Mouse (Mus musculus): ENCODE measurements around the gene Gm17555.
"Not testable (repeated sequence)": the region's sequence is repeated elsewhere in the genome, so short reads cannot be mapped to it uniquely, and the experiment has no call there.

Gm17555 gene

GRCm38 (mm10) chr2:126214800-126215199 is at the start of gene Gm17555:
Gene Gm17555 (plus strand): TSS chr2:126215100.
- not testable (repeated sequence) for DNase-seq (ENCODE audit: low spot score in 2 of 2)

DNA sequence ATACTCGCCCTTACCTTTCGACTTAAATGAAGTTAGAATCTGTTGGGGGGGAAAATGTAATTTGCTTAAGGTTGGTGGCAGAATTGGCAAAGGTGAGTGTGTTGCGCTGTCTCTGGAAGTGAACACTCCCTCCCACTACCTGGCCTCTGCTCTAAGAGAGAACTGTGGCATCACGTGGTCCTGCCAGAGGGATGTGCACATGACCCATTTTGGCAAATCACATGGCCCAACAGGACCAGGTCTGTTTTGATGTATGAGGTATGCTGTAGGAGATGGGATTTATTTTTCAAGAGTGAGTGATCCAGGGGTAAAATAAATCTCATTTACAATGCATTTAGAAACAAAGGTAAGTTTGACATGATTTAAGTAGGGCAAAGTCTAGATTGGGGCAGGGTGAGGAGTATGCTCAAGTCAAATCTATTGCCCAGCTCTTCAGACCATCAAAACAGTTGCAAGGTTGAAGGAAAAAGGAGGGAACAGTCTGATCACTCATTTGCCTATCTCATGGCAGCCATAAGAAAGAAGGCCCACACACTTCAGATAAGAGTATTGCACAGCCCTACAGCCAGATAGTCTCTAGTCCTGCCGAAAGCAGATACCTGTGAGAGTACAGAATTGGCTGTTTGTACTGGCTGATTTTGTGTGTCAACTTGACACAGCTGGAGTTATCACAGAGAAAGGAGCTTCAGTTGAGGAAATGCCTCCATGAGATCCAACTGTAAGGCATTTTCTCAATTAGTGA is 49.5 kb upstream of the Gm17555 start:
- no peak for DNase-seq (ENCODE audit: low spot score in 2 of 2)

DNA sequence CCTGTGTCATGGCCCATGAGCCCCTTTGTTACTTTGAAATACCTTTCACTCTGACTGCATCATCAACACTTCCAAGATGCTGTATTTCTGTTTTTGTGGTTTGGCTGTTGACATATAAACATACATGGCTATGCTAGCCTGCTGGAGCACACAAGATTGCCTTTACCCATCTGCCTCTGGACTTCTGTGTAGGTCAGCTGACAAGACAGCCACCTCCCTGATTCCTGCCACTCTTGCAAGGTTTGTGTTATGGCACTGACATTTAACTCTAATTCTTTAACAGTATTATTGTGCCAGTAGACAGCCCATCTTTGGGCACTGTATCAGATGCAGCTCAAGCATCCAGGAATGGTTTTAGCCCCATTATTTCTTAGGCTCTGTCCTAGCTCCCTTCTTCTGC is 48.6 kb upstream of the Gm17555 start:
- DNase-seq (ENCODE audit: low spot score in 2 of 2) = no peak

DNA sequence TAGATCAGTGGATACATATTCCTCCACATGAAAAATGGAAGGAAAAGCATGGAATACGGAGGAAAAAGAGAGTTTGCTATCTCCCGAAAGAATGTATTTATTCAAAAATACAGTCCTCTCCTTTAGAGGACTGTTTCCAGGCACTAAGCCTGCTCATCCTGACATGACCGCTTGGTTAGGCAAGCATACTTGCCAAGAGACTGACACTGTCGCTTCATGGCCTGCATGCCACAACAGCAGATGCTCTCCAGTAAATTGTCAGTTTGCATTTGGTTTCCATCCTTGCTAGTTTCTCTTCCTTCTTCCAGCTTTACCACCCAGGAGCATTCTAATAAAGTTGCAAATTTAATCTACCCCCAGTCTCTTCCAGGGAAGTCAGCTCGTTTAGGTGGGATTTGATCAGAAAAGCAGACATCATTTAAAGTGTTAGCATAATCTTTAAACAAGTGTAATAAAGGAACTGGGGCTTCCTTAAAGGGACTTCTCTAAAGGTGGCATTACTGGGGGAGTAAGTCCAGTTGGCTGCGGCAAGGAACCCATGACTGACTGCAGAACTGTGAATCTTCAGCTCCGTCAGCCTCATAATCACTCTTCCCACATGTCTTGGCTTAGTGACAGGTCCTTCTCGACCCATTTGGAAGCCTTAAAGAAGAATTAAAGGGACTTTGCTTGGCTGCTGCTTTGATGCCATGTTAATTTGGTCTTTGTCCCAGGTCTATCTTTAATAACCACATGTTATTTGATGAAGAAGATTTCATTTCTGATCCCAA is 47.9 kb upstream of the Gm17555 start:
- DNase-seq (ENCODE audit: low spot score in 2 of 2) = peak in 1 of 2 experiments; percentile 13

- DNase-seq (ENCODE audit: low spot score in 2 of 2) = no peak
These were observed 43.5 kb upstream of the Gm17555 start for GRCm38 (mm10) chr2:126171427-126171826.

DNA sequence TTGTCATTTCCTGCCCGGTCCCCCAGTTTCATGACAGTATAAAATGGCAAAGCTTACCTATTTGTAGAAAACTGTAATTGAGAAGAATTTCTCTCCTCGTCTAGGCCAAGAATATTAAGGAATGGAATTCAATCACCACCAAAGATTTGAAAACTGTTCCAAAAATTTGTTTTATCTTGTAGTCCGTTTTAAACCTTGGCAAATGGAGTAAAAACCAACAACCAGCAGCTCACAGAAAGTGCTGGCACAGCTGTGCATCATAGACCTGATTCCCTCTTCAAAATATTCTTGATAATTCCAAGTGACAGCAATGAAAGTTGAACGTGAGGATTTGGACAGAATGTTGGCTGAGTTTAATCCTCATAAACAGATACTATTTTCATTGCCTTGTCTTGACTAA is 23.6 kb upstream of the Gm17555 start:
- DNase-seq (ENCODE audit: low spot score in 2 of 2) = no peak

DNA sequence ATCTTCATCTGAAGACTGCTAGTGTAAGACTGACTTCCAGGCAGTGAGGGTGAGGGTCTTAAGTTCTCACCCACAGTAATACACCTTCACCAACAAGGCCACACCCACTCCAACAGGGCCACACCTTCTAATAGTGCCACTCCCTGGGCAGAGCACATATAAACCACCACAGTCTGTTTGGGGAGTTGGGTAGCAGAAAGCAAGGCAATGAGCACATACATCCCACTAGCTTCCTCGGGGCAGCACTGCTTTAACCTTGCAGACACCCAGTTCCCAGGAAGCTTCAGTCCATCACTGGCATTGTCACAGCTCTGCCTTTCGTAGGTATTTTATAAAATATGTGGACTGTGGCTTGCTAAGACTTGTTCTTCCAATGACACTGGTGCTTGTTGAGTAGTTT is 22.8 kb upstream of the Gm17555 start:
- DNase-seq (ENCODE audit: low spot score in 2 of 2) = no peak

DNA sequence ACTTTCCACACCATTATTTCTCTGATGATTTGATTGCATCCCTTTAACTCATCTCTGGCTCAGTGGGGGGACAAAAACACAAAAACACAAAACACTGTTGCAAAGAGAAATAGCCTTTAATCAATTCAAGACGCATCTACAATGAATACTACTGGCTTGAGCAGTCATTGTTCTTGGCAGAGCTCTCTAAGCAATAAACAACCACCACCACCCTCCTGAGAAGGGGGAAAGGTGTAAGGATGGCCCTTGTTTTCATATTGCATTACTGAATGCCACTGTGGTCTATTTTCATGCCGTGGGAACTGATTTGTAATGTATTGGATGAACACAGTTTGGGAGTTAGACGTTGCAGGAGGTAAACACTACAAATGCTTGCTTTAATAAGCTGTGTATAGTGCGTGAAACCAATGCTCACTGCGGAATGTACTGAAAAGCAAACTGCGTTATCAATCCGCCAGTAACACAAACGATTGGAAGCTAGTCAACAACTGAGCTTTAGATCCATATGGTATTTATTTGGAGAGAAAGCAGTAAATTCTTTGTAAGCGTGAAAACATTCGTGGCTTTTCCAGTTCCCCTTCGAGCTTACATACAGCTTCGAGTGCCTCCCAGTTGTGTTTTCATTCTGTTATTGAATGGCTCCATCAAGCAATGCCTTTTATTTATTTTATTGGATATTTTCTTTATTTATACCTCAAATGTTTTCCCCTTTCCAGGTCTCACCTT is 19.1 kb upstream of the Gm17555 start:
- no peak for DNase-seq (ENCODE audit: low spot score in 2 of 2)

DNA sequence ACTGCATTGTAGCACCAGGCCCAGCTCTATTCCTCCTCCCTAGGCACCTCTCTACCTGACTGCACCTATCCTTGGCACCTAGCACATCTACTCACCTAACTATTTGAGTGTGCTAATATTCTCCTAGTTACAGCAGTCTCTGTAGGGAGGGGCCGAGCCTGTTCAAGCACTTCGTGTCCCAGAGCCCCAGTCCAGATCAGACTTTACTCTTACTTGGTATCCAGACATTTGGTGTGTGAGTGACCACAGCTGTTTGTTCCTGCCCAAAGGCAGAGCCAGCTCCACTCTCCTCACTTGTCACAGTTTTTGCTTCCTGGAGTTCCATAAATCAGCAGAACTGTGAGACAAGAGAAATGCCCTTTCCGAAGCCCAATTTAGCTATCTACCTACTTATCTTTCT is 15.9 kb upstream of the Gm17555 start:
- no peak for DNase-seq (ENCODE audit: low spot score in 2 of 2)

GRCm38 (mm10) chr2:126211011-126211680 is 3.8 kb upstream of the Gm17555 start:
- no peak for DNase-seq (ENCODE audit: low spot score in 2 of 2)

- no peak for DNase-seq (ENCODE audit: low spot score in 2 of 2)
These were observed 12.7 kb downstream of the Gm17555 start for GRCm38 (mm10) chr2:126227581-126227980.

- no peak for DNase-seq (ENCODE audit: low spot score in 2 of 2)
These were observed 16.8 kb downstream of the Gm17555 start for GRCm38 (mm10) chr2:126231731-126232130.

DNA sequence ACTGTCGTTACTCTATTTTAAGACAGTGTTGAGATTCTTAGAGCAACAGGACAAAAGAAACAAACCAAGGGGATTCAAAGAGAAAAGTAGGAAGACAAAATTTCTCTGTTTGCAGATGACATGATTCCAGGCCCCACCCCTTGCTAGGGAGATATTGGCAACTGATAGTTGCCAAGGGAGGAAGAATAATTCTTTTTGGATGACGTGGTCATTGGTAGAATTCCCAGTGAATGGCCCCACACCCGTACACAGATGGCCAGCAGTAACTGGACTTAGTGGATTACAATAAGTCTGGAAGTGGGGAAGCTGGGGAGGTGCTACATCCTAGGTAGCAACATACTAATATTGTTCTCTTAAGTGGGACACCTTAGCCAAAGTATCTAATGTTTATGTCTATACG is 22.0 kb downstream of the Gm17555 start:
- DNase-seq (ENCODE audit: low spot score in 2 of 2) = no peak

GRCm38 (mm10) chr2:126245446-126245845 is 30.5 kb downstream of the Gm17555 start:
- DNase-seq (ENCODE audit: low spot score in 2 of 2) = peak; percentile 11 to 43

GRCm38 (mm10) chr2:126248536-126248935 is 33.6 kb downstream of the Gm17555 start:
- DNase-seq (ENCODE audit: low spot score in 2 of 2) = no peak

DNA sequence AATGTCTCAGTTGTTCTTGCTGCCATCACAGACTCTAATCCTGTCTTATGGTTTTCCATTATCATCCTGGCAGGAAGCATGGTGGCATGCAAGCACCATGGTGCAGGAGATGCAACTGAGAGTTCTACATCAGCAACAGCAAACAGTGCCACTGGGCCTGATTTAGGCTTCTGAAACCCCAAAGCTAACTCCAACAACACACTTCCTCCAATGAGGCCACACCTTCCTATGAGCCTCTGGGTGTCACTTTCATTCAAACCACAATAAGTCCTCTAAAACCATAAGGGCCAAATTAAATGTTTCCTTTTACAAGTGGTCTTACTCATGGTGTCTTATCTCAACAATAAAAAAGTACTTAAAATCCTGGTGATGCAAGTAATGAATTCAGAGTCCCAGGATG is 37.3 kb downstream of the Gm17555 start:
- no peak for DNase-seq (ENCODE audit: low spot score in 2 of 2)

Measured in frontal cortex, postnatal 36 days (tissue).